Mouse (Mus musculus) mesoderm, embryonic 11.5 days (tissue): ENCODE measurements around the gene Vsig8.

ENCODE experiments used
- DNase-seq: peaks from one replicate; pipeline ENCODE4 v3.0.0-alpha.2; 2012; ENCODE audit warnings: low read depth, low spot score

Vsig8 gene

GRCm38 (mm10) chr1:172590385-172590784, 34.6 kb downstream of the Vsig8 start, which contains the start of gene Slamf8:
Gene Slamf8 (minus strand): TSS chr1:172590568.
- DNase-seq: no peak

- no peak for DNase-seq
Observed at GRCm38 (mm10) chr1:172593321-172593720, 37.6 kb downstream of the Vsig8 start.

GRCm38 (mm10) chr1:172593956-172594355, 38.2 kb downstream of the Vsig8 start:
- DNase-seq: no peak

GRCm38 (mm10) chr1:172594495-172594894, 38.8 kb downstream of the Vsig8 start:
- DNase-seq: peak; percentile 52

GRCm38 (mm10) chr1:172602326-172602725, 46.6 kb downstream of the Vsig8 start, which contains the start of gene Fcrl6:
Gene Fcrl6 (minus strand): TSS chr1:172602551.
- DNase-seq: no peak

- DNase-seq: no peak
Observed at GRCm38 (mm10) chr1:172611304-172611703, 55.6 kb downstream of the Vsig8 start.

GRCm38 (mm10) chr1:172612745-172613144, 57.0 kb downstream of the Vsig8 start:
- DNase-seq: no peak
